Mouse (Mus musculus) layer of hippocampus, adult 18-20 months (tissue): ENCODE results near the gene Olfr457. TPM values are rescaled to one million over a fixed set of nuclear protein-coding genes. Genes with fewer than 3 reads are reported as not detected.

Source experiments
- total RNA-seq, 2 experiments: library from RNA; stranded (reverse); gene quantifications; 2 replicates each; pipeline ENCODE4 v1.2.3; 2021

The Olfr457 gene
- total RNA-seq, 2 experiments from 2014 or later: not detected

Other genes starting within 250 kb of the Olfr457 start
- gene Gstk1, start 230.4 kb downstream of the Olfr457 start, total RNA-seq: 10 to 100 TPM; 10.3 to 13.3 TPM
- gene Tmem139, start 214.4 kb downstream of the Olfr457 start, total RNA-seq: not detected
- 10 to 100 TPM; 17.4 to 24.0 TPM for gene Casp2, start 211.3 kb downstream of the Olfr457 start, total RNA-seq
- 1 to 10 TPM; 2.8 to 3.6 TPM for gene Clcn1, start 189.7 kb downstream of the Olfr457 start, total RNA-seq
- gene Fam131b, start 151.7 kb downstream of the Olfr457 start, total RNA-seq: 10 to 100 TPM; 80.2 to 82.8 TPM
- 10 to 100 TPM; 39.5 to 40.3 TPM for gene Zyx, start 126.7 kb downstream of the Olfr457 start, total RNA-seq
- gene Epha1, start 103.1 kb downstream of the Olfr457 start, total RNA-seq: under 1 TPM; 0.13 to 0.20 TPM
- not detected for gene Tas2r143, start 76.1 kb downstream of the Olfr457 start, total RNA-seq
- gene Tas2r135, start 70.9 kb downstream of the Olfr457 start, total RNA-seq: not detected
- not detected for gene Tas2r126, start 41.8 kb downstream of the Olfr457 start, total RNA-seq
- gene Olfr458, start 11.1 kb downstream of the Olfr457 start, total RNA-seq: not detected
- not detected for gene Olfr456, start 10.9 kb upstream of the Olfr457 start, total RNA-seq
- not detected for gene Olfr455, start 71.3 kb upstream of the Olfr457 start, total RNA-seq
- not detected for gene Tcaf3, start 121.4 kb upstream of the Olfr457 start, total RNA-seq
- under 1 TPM; 0.50 to 0.61 TPM for gene Tcaf2, start 168.9 kb upstream of the Olfr457 start, total RNA-seq
- 100 to 1,000 TPM; 205 to 214 TPM for gene Tcaf1, start 233.8 kb upstream of the Olfr457 start, total RNA-seq